10 mouse cellular contexts compared by ENCODE assay signal in the genomic region with DNA sequence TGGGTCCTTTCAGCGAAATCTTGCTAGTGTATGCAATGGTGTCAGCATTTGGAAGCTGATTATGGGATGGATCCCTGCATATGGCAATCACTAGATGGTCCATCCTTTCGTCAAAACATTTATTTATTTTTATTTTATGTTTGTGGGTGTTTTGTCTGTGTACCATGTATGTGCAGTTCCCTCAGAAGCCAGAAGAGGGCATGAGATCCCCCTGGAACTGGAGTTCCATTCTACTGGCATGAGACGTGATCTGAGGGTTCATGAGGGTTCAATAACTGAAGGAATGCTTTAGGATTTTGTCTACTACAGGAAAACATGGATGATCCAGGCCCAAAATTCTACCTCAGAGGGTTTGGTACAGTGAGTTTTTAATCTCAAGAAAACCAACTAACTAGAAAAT. TPM values are rescaled to one million over a fixed set of nuclear protein-coding genes. Genes with fewer than 3 reads are reported as not detected.
DNase-seq lines count a peak whose midpoint lies in the region; ATAC-seq and TF ChIP-seq lines count a peak whose summit lies in the region.
"Had no signal": no experiment of that assay in that cellular context is flagged by ENCODE, and none has a peak within 500 bp of the region (broad histone marks: within the 10 kb centered on the region; RNA-seq: fewer than 3 reads in every experiment).

No protein-coding gene starts in this region.

- no peak for ATAC-seq in hindbrain, postnatal 0 days
- no peak for ATAC-seq in hindbrain, embryonic 14.5 days (ENCODE audit: low FRiP score)
- no peak for ATAC-seq in megakaryocyte-erythroid progenitor cell, adult 5-6 weeks (replicated peaks; ENCODE audit: low FRiP score, low TSS enrichment, poor library complexity, severe bottlenecking)
- no peak for ATAC-seq in forebrain, embryonic 13.5 days

- no peak overlapping the region for H3K27ac ChIP-seq in hindbrain, postnatal 0 days
- no peak overlapping the region for H3K27ac ChIP-seq in hindbrain, embryonic 14.5 days
- no peak overlapping the region for H3K27ac ChIP-seq in forebrain, embryonic 13.5 days
- H3K27ac ChIP-seq: heart, embryonic 15.5 days; macrophage had no signal

- H3K27me3 ChIP-seq in hindbrain, postnatal 0 days (ENCODE audit: insufficient read depth, low read length) = no peaks in the 10 kb centered on the region
- H3K27me3 ChIP-seq in hindbrain, embryonic 14.5 days (ENCODE audit: control insufficient read depth, insufficient read depth, low read length) = no peaks in the 10 kb centered on the region
- H3K27me3 ChIP-seq in forebrain, embryonic 13.5 days = no peaks in the 10 kb centered on the region
- H3K27me3 ChIP-seq: heart, embryonic 15.5 days had no signal

- no peaks in the 10 kb centered on the region for H3K4me1 ChIP-seq in hindbrain, postnatal 0 days (ENCODE audit: insufficient read depth, low read length)
- H3K4me1 ChIP-seq in hindbrain, embryonic 14.5 days (replicated peaks; ENCODE audit: control insufficient read depth, insufficient read depth, low read length) = no peaks in the 10 kb centered on the region
- no peaks in the 10 kb centered on the region for H3K4me1 ChIP-seq in forebrain, embryonic 13.5 days

- H3K36me3 ChIP-seq in hindbrain, postnatal 0 days (ENCODE audit: insufficient read depth, low read length) = no peaks in the 10 kb centered on the region
- H3K36me3 ChIP-seq in hindbrain, embryonic 14.5 days (replicated peaks; ENCODE audit: control insufficient read depth, insufficient read depth) = no peaks in the 10 kb centered on the region
- H3K36me3 ChIP-seq in forebrain, embryonic 13.5 days (ENCODE audit: poor library complexity, severe bottlenecking) = no peaks in the 10 kb centered on the region
- H3K36me3 ChIP-seq: heart, embryonic 15.5 days had no signal

- no peaks in the 10 kb centered on the region for H3K9me3 ChIP-seq in hindbrain, postnatal 0 days (ENCODE audit: low read length)
- H3K9me3 ChIP-seq in hindbrain, embryonic 14.5 days (ENCODE audit: control insufficient read depth, low read length) = no peaks in the 10 kb centered on the region
- H3K9me3 ChIP-seq in forebrain, embryonic 13.5 days (replicated peaks) = no peaks in the 10 kb centered on the region
- H3K9me3 ChIP-seq: heart, embryonic 15.5 days had no signal

- DNase-seq in hindbrain, postnatal 0 days (ENCODE audit: low spot score) = peak; percentile 19
- no peak for DNase-seq in hindbrain, embryonic 14.5 days (ENCODE audit: low spot score)
- peak; percentile 67 for DNase-seq in 3T3-L1 (ENCODE audit: low read depth, low spot score)
- peak; percentile 41 for DNase-seq in R1 (ENCODE audit: low read depth, low spot score)
- peak; percentile 61 for DNase-seq in heart, postnatal 4 days
- no peak for DNase-seq in Muller cell, postnatal 12 days (ENCODE audit: inconsistent ontology term)

- no peak overlapping the region for H3K9ac ChIP-seq in hindbrain, postnatal 0 days (replicated peaks; ENCODE audit: low read length)
- no peak overlapping the region for H3K9ac ChIP-seq in hindbrain, embryonic 14.5 days
- H3K9ac ChIP-seq in forebrain, embryonic 13.5 days = no peak overlapping the region
- H3K9ac ChIP-seq: heart, embryonic 15.5 days had no signal

- no peak overlapping the region for H3K4me3 ChIP-seq in hindbrain, postnatal 0 days (ENCODE audit: low read length)
- no peak overlapping the region for H3K4me3 ChIP-seq in hindbrain, embryonic 14.5 days (replicated peaks; ENCODE audit: low read length)
- no peak overlapping the region for H3K4me3 ChIP-seq in forebrain, embryonic 13.5 days
- H3K4me3 ChIP-seq: heart, embryonic 15.5 days had no signal

- TF ChIP-seq CTCF in hindbrain, postnatal 0 days (IDR thresholded peaks at IDR 0.05; ENCODE audit: low read depth) = peak; percentile 64

- 45% methylated on average over 2 of the region's 3 CpGs for WGBS in hindbrain, postnatal 0 days
- WGBS in hindbrain, embryonic 14.5 days = 47% methylated on average over 2 of the region's 3 CpGs
- WGBS in forebrain, embryonic 13.5 days = 58% methylated on average over 3 of the region's 3 CpGs

- H3K4me2 ChIP-seq in hindbrain, postnatal 0 days (ENCODE audit: low read depth, low read length) = no peak overlapping the region
- no peak overlapping the region for H3K4me2 ChIP-seq in hindbrain, embryonic 14.5 days (replicated peaks)
- H3K4me2 ChIP-seq in forebrain, embryonic 13.5 days = no peak overlapping the region
- H3K4me2 ChIP-seq: heart, embryonic 15.5 days had no signal

RNA-seq across cellular contexts. Expression of gene Palm2, which starts 28.3 kb away (rescaled TPM):
- 15.4 and 26.8 TPM in 2 replicates for total RNA-seq in hindbrain, postnatal 0 days (2014; rRNA removed)
- polyA plus RNA-seq in hindbrain, postnatal 0 days (2015; fragmentation: Nextera tagmentation; extraction: Ambion mirVana) = 16.8 and 19.9 TPM in 2 replicates
- 14.3 and 18.6 TPM in 2 replicates for polyA plus RNA-seq in hindbrain, embryonic 14.5 days (2014; fragmentation: Nextera tagmentation; extraction: Ambion mirVana)
- 10 to 100 TPM; 48.4 to 64.2 TPM for total RNA-seq in heart, postnatal 4 days (2021)
- not detected in 2 replicates for total RNA-seq in megakaryocyte-erythroid progenitor cell, adult 5-6 weeks (2014; fragmentation: Nextera tagmentation)
- total RNA-seq in megakaryocyte-erythroid progenitor cell, adult 5-6 weeks (2017) = not detected in 2 replicates
- polyA plus RNA-seq in forebrain, embryonic 13.5 days (2015; fragmentation: Nextera tagmentation; extraction: Ambion mirVana) = 1.3 and 1.9 TPM in 2 replicates
- polyA plus RNA-seq: macrophage had no signal

Comparison
In these comparisons a context has a peak if more than half of its experiments do, and no peak if none do; other contexts are left out.
1. DNase-seq: peak in hindbrain, postnatal 0 days (single experiment), 3T3-L1 (single experiment), R1 (single experiment) and heart, postnatal 4 days (single experiment); none in hindbrain, embryonic 14.5 days (single experiment) and Muller cell, postnatal 12 days (single experiment).
2. RNA of gene Palm2, which starts 28.3 kb away (total RNA-seq): 48.4 to 64.2 TPM in heart, postnatal 4 days and 15.4 to 26.8 TPM in hindbrain, postnatal 0 days; not detected in megakaryocyte-erythroid progenitor cell, adult 5-6 weeks; every median in the first group is over 10 times any median in the second.